Mouse (Mus musculus) ES-E14 (cell line): ENCODE measurements around the gene Fndc5.

Source experiments
- CHD2 ChIP-seq: IDR thresholded peaks from 2 replicates; pipeline ENCODE4 v1.6.1; 2014; ENCODE audit warnings: mild to moderate bottlenecking, low read depth, low read length, inconsistent platforms
- ZC3H11A ChIP-seq: IDR thresholded peaks from 2 replicates; pipeline ENCODE4 v1.6.1; 2012; ENCODE audit warnings: low read depth, mild to moderate bottlenecking, inconsistent platforms, low read length, borderline replicate concordance
- ZNF384 ChIP-seq: IDR thresholded peaks from 2 replicates; pipeline ENCODE4 v1.6.1; 2012; ENCODE audit warnings: low read depth, low read length, inconsistent platforms

DNA sequence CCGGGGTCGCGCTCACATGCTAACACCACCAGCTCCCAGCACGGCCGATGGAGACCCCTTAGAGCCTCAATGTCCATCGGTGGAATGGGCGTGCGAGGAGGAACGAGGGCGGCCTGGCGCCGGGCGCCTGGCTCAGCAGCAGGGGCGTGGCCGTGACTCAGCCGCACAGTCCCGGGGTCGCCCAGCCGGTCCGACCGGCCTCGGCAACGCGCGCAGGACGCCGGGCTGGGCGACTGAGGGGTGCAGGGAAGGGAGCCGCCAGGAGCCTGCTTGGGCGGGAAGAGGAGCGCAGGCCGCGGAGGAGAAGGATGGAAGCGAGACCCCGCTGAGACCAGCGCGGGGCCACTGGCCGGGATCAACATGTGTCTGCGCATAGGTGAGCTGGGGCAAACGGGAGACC lies 31.4 kb upstream of the Fndc5 start, which contains the start of gene Tmem54:
- TF ChIP-seq ZC3H11A = no peak
- TF ChIP-seq CHD2 = no peak
- TF ChIP-seq ZNF384 = no peak
